Mouse (Mus musculus): ENCODE data around the gene Clpp.

- TF ChIP-seq CTCF (IDR thresholded peaks at IDR 0.05; ENCODE audit: insufficient read depth, low read length) (no peak), POLR2A (IDR thresholded peaks at IDR 0.05; ENCODE audit: borderline replicate concordance, extremely low read depth, low read depth, low read length) (no peak)
Observed at GRCm38 (mm10) chr17:56954871-56955270, 35.2 kb upstream of the Clpp start.

Data from lung, adult 2 months (tissue).